Mouse (Mus musculus) kidney, adult 11 months (tissue): ENCODE results near the gene 1700006A11Rik.
"Not testable (repeated sequence)": the region's sequence is repeated elsewhere in the genome, so short reads cannot be mapped to it uniquely, and the experiment has no call there.

Experiments
- DNase-seq: peaks from one replicate; pipeline ENCODE4 v3.0.0; 2022

Gene 1700006A11Rik

GRCm38 (mm10) chr3:124425940-124426339, at the start of gene 1700006A11Rik:
TSS of gene 1700006A11Rik (minus strand) at chr3:124426040.
- no peak for DNase-seq

GRCm38 (mm10) chr3:124474291-124474690, 48.5 kb upstream of the 1700006A11Rik start:
- not testable (repeated sequence) for DNase-seq

DNA sequence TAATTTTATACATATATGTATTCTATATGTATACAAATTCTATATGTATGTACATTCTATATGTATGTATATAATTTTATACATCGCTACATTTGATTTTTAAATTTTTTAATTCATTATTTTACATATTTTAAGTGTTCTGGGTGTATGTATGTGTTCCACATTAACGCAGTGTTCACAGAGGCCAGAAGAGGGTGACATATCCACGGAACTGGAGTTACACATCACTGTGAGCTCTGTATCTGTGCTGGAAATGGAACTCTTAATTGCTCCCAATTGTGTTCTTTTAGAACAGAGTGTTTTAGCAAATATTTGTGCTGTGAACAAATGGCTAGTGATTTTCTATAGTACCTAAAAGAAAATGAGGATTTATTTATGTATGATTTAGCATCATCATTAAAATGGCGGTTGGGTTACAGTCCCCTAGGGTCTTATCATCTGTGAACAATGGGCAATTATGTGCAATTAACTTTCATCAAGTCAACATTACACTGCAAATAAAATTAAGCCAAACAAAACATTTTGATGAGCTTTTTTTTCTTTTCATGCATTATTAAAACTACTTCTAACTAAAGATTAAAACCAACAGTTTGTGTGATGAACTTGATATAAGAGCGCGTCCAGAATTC, 40.4 kb upstream of the 1700006A11Rik start:
- DNase-seq: no peak

DNA sequence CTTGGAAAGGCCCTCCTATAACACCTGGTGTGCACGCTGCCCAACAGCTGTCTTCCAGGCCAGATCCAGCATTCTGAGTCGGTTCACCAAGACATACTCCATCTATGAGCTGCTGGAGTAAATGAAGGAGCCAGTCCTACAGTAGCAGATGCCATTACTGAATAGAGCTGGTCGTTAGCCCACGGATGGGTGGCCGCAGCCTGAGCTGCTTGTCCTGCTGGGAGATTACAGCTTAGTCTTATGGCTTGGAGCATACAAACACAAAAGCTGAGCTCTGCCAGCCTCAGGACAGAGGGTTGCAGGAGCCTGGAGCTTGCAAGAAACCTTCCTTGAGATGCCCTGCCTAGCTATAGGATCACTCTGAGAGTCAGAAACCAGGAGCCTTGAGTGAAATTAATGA, 33.6 kb downstream of the 1700006A11Rik start:
- no peak for DNase-seq

DNA sequence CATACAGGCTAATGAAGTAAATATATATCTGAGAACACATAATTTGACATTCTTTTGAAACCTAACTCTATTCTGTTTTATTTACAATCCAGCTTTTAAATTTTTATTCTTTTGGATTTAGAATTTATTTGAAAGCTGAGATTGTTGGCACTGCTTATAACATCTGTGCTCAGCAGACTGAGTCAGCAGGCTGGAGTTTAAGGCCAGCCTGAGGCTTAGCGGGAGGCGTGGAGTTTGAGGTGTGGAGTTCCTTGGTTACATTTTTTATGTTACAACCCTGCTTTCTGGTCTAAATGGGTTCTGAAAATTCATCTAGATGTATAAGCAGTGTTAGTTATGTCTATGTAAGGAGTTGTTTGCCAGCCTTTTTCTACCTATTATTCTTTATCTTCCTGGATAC, 35.7 kb downstream of the 1700006A11Rik start:
- no peak for DNase-seq

- no peak for DNase-seq
Observed at GRCm38 (mm10) chr3:124389650-124390049, 36.2 kb downstream of the 1700006A11Rik start.

GRCm38 (mm10) chr3:124385377-124385776, 40.5 kb downstream of the 1700006A11Rik start:
- not testable (repeated sequence) for DNase-seq

DNA sequence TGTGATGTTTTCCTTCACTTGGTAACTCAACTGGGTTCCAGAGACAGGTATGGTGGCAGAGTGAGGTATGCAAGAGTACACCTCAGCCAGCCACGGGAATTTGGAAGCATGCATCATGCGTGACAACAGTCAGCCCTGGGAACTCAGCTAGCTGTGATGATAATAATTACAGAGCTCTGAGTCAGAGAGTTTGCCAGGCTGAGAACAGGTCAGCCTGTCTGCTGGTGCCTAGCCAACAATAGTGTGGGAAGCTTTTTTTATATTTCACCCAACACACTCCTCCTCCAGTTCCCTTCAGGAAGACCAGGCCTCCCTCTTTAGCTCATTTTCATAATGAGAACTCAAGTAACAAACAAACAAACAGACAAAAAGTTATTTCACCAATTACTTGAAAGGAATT, 53.8 kb downstream of the 1700006A11Rik start:
- DNase-seq: no peak

- DNase-seq: no peak
Observed at GRCm38 (mm10) chr3:124357533-124357932, 68.3 kb downstream of the 1700006A11Rik start.
